Mouse (Mus musculus): Measurements from ENCODE around the gene Ehbp1. TPM values are rescaled to one million over a fixed set of nuclear protein-coding genes. Genes with fewer than 3 reads are reported as not detected.

The Ehbp1 gene
- polyA plus RNA-seq, 1 experiment, result 2.2 TPM

GRCm38 (mm10) chr11:22180146-22180545, 161.9 kb downstream of the Ehbp1 start:
- TF ChIP-seq MAX (IDR thresholded peaks at IDR 0.05), result no peak
- TF ChIP-seq USF1 (IDR thresholded peaks at IDR 0.05; ENCODE audit: low read depth), result no peak
- no peak for TF ChIP-seq MYOG (IDR thresholded peaks at IDR 0.05; ENCODE audit: control insufficient read depth, extremely low read depth, insufficient read length)
- no peak for TF ChIP-seq CTCF (IDR thresholded peaks at IDR 0.05; ENCODE audit: control insufficient read depth, insufficient read depth, insufficient read length)
- TF ChIP-seq FOSL1 (IDR thresholded peaks at IDR 0.05; ENCODE audit: insufficient read depth, low read length, poor library complexity, severe bottlenecking), result no peak
- no peak for TF ChIP-seq CEBPB (IDR thresholded peaks at IDR 0.05; ENCODE audit: low read depth)
- TF ChIP-seq MYOD1 (IDR thresholded peaks at IDR 0.05; ENCODE audit: control insufficient read depth, insufficient read length, low read depth), result no peak
- no peaks in the 10 kb centered on the region for H3K27me3 ChIP-seq (ENCODE audit: control insufficient read depth, insufficient read depth, insufficient read length)
- no peak overlapping the region for H3ac ChIP-seq (ENCODE audit: control insufficient read depth, insufficient read length, low read depth)
- H3K4me3 ChIP-seq (ENCODE audit: insufficient read depth, poor library complexity, severe bottlenecking), result no peak overlapping the region
- no peaks in the 10 kb centered on the region for H3K36me3 ChIP-seq (ENCODE audit: control insufficient read depth, insufficient read depth)
- no peaks in the 10 kb centered on the region for H3K79me2 ChIP-seq (ENCODE audit: control insufficient read depth, insufficient read depth)
- H3K79me3 ChIP-seq (ENCODE audit: low read depth), result no peaks in the 10 kb centered on the region

- H3K36me3 ChIP-seq (ENCODE audit: control insufficient read depth, insufficient read depth), result no peaks in the 10 kb centered on the region
- no peaks in the 10 kb centered on the region for H3K27me3 ChIP-seq (ENCODE audit: control insufficient read depth, insufficient read depth, insufficient read length)
- no peaks in the 10 kb centered on the region for H3K79me3 ChIP-seq (ENCODE audit: low read depth)
- H3K4me3 ChIP-seq (ENCODE audit: insufficient read depth, poor library complexity, severe bottlenecking), result no peak overlapping the region
- no peak for TF ChIP-seq MAX (IDR thresholded peaks at IDR 0.05)
- no peak for TF ChIP-seq CEBPB (IDR thresholded peaks at IDR 0.05; ENCODE audit: low read depth)
- no peak for TF ChIP-seq FOSL1 (IDR thresholded peaks at IDR 0.05; ENCODE audit: insufficient read depth, low read length, poor library complexity, severe bottlenecking)
- TF ChIP-seq CTCF (IDR thresholded peaks at IDR 0.05; ENCODE audit: control insufficient read depth, insufficient read depth, insufficient read length), result no peak
- no peak for TF ChIP-seq MYOD1 (IDR thresholded peaks at IDR 0.05; ENCODE audit: control insufficient read depth, insufficient read length, low read depth)
- no peak for TF ChIP-seq MYOG (IDR thresholded peaks at IDR 0.05; ENCODE audit: control insufficient read depth, extremely low read depth, insufficient read length)
- no peak for TF ChIP-seq USF1 (IDR thresholded peaks at IDR 0.05; ENCODE audit: low read depth)
- no peaks in the 10 kb centered on the region for H3K79me2 ChIP-seq (ENCODE audit: control insufficient read depth, insufficient read depth)
- H3ac ChIP-seq (ENCODE audit: control insufficient read depth, insufficient read length, low read depth), result no peak overlapping the region
Measured at GRCm38 (mm10) chr11:22178569-22178968, 163.5 kb downstream of the Ehbp1 start.

GRCm38 (mm10) chr11:22174311-22174710, 167.8 kb downstream of the Ehbp1 start:
- no peak for TF ChIP-seq CEBPB (IDR thresholded peaks at IDR 0.05; ENCODE audit: low read depth)
- TF ChIP-seq MAX (IDR thresholded peaks at IDR 0.05), result no peak
- no peak for TF ChIP-seq USF1 (IDR thresholded peaks at IDR 0.05; ENCODE audit: low read depth)
- TF ChIP-seq FOSL1 (IDR thresholded peaks at IDR 0.05; ENCODE audit: insufficient read depth, low read length, poor library complexity, severe bottlenecking), result no peak
- no peak for TF ChIP-seq MYOG (IDR thresholded peaks at IDR 0.05; ENCODE audit: control insufficient read depth, extremely low read depth, insufficient read length)
- no peak for TF ChIP-seq MYOD1 (IDR thresholded peaks at IDR 0.05; ENCODE audit: control insufficient read depth, insufficient read length, low read depth)
- no peak for TF ChIP-seq CTCF (IDR thresholded peaks at IDR 0.05; ENCODE audit: control insufficient read depth, insufficient read depth, insufficient read length)
- Histone ChIP-seq H3K4me3 (ENCODE audit: insufficient read depth, poor library complexity, severe bottlenecking) (no peak overlapping the region), H3K79me3 (ENCODE audit: low read depth) (no peaks in the 10 kb centered on the region), H3K27me3 (ENCODE audit: control insufficient read depth, insufficient read depth, insufficient read length) (no peaks in the 10 kb centered on the region), H3K79me2 (ENCODE audit: control insufficient read depth, insufficient read depth) (no peaks in the 10 kb centered on the region), H3ac (ENCODE audit: control insufficient read depth, insufficient read length, low read depth) (no peak overlapping the region), H3K36me3 (ENCODE audit: control insufficient read depth, insufficient read depth) (no peaks in the 10 kb centered on the region)

- TF ChIP-seq FOSL1 (IDR thresholded peaks at IDR 0.05; ENCODE audit: insufficient read depth, low read length, poor library complexity, severe bottlenecking) (no peak), CEBPB (IDR thresholded peaks at IDR 0.05; ENCODE audit: low read depth) (no peak), USF1 (IDR thresholded peaks at IDR 0.05; ENCODE audit: low read depth) (no peak), MYOG (IDR thresholded peaks at IDR 0.05; ENCODE audit: control insufficient read depth, extremely low read depth, insufficient read length) (no peak), MAX (IDR thresholded peaks at IDR 0.05) (no peak), MYOD1 (IDR thresholded peaks at IDR 0.05; ENCODE audit: control insufficient read depth, insufficient read length, low read depth) (no peak), CTCF (IDR thresholded peaks at IDR 0.05; ENCODE audit: control insufficient read depth, insufficient read depth, insufficient read length) (no peak)
- no peaks in the 10 kb centered on the region for H3K79me2 ChIP-seq (ENCODE audit: control insufficient read depth, insufficient read depth)
Measured at GRCm38 (mm10) chr11:22170962-22171638, 171.0 kb downstream of the Ehbp1 start.

GRCm38 (mm10) chr11:22157882-22158281, 184.2 kb downstream of the Ehbp1 start:
- no peak overlapping the region for H3ac ChIP-seq (ENCODE audit: control insufficient read depth, insufficient read length, low read depth)

More at GRCm38 (mm10) chr11:22170962-22171638, 171.0 kb downstream of the Ehbp1 start:
- Histone ChIP-seq H3K79me3 (ENCODE audit: low read depth) (no peaks in the 10 kb centered on the region), H3K4me3 (ENCODE audit: insufficient read depth, poor library complexity, severe bottlenecking) (no peak overlapping the region), H3K36me3 (ENCODE audit: control insufficient read depth, insufficient read depth) (no peaks in the 10 kb centered on the region), H3ac (ENCODE audit: control insufficient read depth, insufficient read length, low read depth) (no peak overlapping the region), H3K27me3 (ENCODE audit: control insufficient read depth, insufficient read depth, insufficient read length) (no peaks in the 10 kb centered on the region)

GRCm38 (mm10) chr11:22156182-22156581, 185.9 kb downstream of the Ehbp1 start:
- no peak overlapping the region for H3ac ChIP-seq (ENCODE audit: control insufficient read depth, insufficient read length, low read depth)
- no peaks in the 10 kb centered on the region for H3K79me3 ChIP-seq (ENCODE audit: low read depth)
- H3K36me3 ChIP-seq (ENCODE audit: control insufficient read depth, insufficient read depth), result no peaks in the 10 kb centered on the region
- TF ChIP-seq FOSL1 (IDR thresholded peaks at IDR 0.05; ENCODE audit: insufficient read depth, low read length, poor library complexity, severe bottlenecking) (no peak), MAX (IDR thresholded peaks at IDR 0.05) (no peak), MYOG (IDR thresholded peaks at IDR 0.05; ENCODE audit: control insufficient read depth, extremely low read depth, insufficient read length) (no peak), USF1 (IDR thresholded peaks at IDR 0.05; ENCODE audit: low read depth) (no peak), CEBPB (IDR thresholded peaks at IDR 0.05; ENCODE audit: low read depth) (no peak), MYOD1 (IDR thresholded peaks at IDR 0.05; ENCODE audit: control insufficient read depth, insufficient read length, low read depth) (no peak), CTCF (IDR thresholded peaks at IDR 0.05; ENCODE audit: control insufficient read depth, insufficient read depth, insufficient read length) (no peak)
- no peak overlapping the region for H3K4me3 ChIP-seq (ENCODE audit: insufficient read depth, poor library complexity, severe bottlenecking)
- H3K79me2 ChIP-seq (ENCODE audit: control insufficient read depth, insufficient read depth), result no peaks in the 10 kb centered on the region
- no peaks in the 10 kb centered on the region for H3K27me3 ChIP-seq (ENCODE audit: control insufficient read depth, insufficient read depth, insufficient read length)

More at GRCm38 (mm10) chr11:22157882-22158281, 184.2 kb downstream of the Ehbp1 start:
- Histone ChIP-seq H3K4me3 (ENCODE audit: insufficient read depth, poor library complexity, severe bottlenecking) (no peak overlapping the region), H3K79me2 (ENCODE audit: control insufficient read depth, insufficient read depth) (no peaks in the 10 kb centered on the region), H3K36me3 (ENCODE audit: control insufficient read depth, insufficient read depth) (no peaks in the 10 kb centered on the region), H3K79me3 (ENCODE audit: low read depth) (no peaks in the 10 kb centered on the region), H3K27me3 (ENCODE audit: control insufficient read depth, insufficient read depth, insufficient read length) (no peaks in the 10 kb centered on the region)
- TF ChIP-seq MAX (IDR thresholded peaks at IDR 0.05) (no peak), MYOG (IDR thresholded peaks at IDR 0.05; ENCODE audit: control insufficient read depth, extremely low read depth, insufficient read length) (no peak)

Data from C2C12 (cell line).